ENCODE assay signal across 10 mouse cellular contexts in genomic region chr11:88488175-88488940, GRCm38 (mm10).
A peak's percentile ranks its signal among the peaks of the same experiment; 100 is the strongest.
DNase-seq lines count a peak whose midpoint lies in the region; ATAC-seq and TF ChIP-seq lines count a peak whose summit lies in the region.
"Had no signal": no experiment of that assay in that cellular context is flagged by ENCODE, and none has a peak within 500 bp of the region (broad histone marks: within the 10 kb centered on the region; RNA-seq: fewer than 3 reads in every experiment).

No protein-coding gene starts in this region.

- peak overlapping the region; percentile 66 for H3K27ac ChIP-seq in heart, embryonic 13.5 days (replicated peaks)
- H3K27ac ChIP-seq in midbrain, embryonic 15.5 days, result peak overlapping the region; percentile 66
- H3K27ac ChIP-seq in intestine, postnatal 0 days (ENCODE audit: low read depth, low read length), result no peak overlapping the region
- H3K27ac ChIP-seq: limb, embryonic 13.5 days had no signal

- no peak for DNase-seq in heart, adult 11 months
- peak; percentile 46 to 52 for DNase-seq in cerebellum, postnatal 25 days
- DNase-seq in gastrocnemius, adult 8-10 months (ENCODE audit: low spot score in 2 of 2), result peak; percentile 33 to 52
- no peak for DNase-seq in layer of hippocampus, adult 11-12 months (ENCODE audit: low spot score)
- DNase-seq in lung, postnatal 14 days, result no peak

- no peaks in the 10 kb centered on the region for H3K36me3 ChIP-seq in heart, embryonic 13.5 days
- no peaks in the 10 kb centered on the region for H3K36me3 ChIP-seq in midbrain, embryonic 15.5 days (replicated peaks)
- no peaks in the 10 kb centered on the region for H3K36me3 ChIP-seq in intestine, postnatal 0 days (ENCODE audit: control insufficient read depth, insufficient read depth)
- H3K36me3 ChIP-seq: limb, embryonic 13.5 days had no signal

- 61% methylated on average over 13 of the region's 13 CpGs for WGBS in heart, embryonic 13.5 days
- WGBS in midbrain, embryonic 15.5 days, result 35% methylated on average over 13 of the region's 13 CpGs
- 86% methylated on average over 13 of the region's 13 CpGs for WGBS in intestine, postnatal 0 days

- ATAC-seq in heart, embryonic 13.5 days (ENCODE audit: extremely low read depth, insufficient number of reproducible peaks, low FRiP score, low TSS enrichment), result no peak
- ATAC-seq in midbrain, embryonic 15.5 days (replicated peaks), result peak; percentile 46
- no peak for ATAC-seq in intestine, postnatal 0 days

- no peak overlapping the region for H3K4me2 ChIP-seq in heart, embryonic 13.5 days
- H3K4me2 ChIP-seq in midbrain, embryonic 15.5 days, result no peak overlapping the region
- H3K4me2 ChIP-seq in intestine, postnatal 0 days (replicated peaks; ENCODE audit: low read depth), result no peak overlapping the region
- H3K4me2 ChIP-seq: limb, embryonic 13.5 days had no signal

- H3K4me1 ChIP-seq in heart, embryonic 13.5 days, result peaks cover 84% of the 10 kb centered on the region
- peaks cover 54% of the 10 kb centered on the region for H3K4me1 ChIP-seq in midbrain, embryonic 15.5 days
- H3K4me1 ChIP-seq in intestine, postnatal 0 days (replicated peaks; ENCODE audit: control insufficient read depth, insufficient read depth, low read length), result no peaks in the 10 kb centered on the region

- H3K9ac ChIP-seq in heart, embryonic 13.5 days, result no peak overlapping the region
- no peak overlapping the region for H3K9ac ChIP-seq in midbrain, embryonic 15.5 days
- no peak overlapping the region for H3K9ac ChIP-seq in intestine, postnatal 0 days (ENCODE audit: low read depth, low read length)
- H3K9ac ChIP-seq: limb, embryonic 13.5 days had no signal

- no peak for TF ChIP-seq CTCF in intestine, postnatal 0 days (IDR thresholded peaks at IDR 0.05; ENCODE audit: low read depth)

- no peaks in the 10 kb centered on the region for H3K9me3 ChIP-seq in heart, embryonic 13.5 days
- H3K9me3 ChIP-seq in midbrain, embryonic 15.5 days, result no peaks in the 10 kb centered on the region
- no peaks in the 10 kb centered on the region for H3K9me3 ChIP-seq in intestine, postnatal 0 days (ENCODE audit: control insufficient read depth)
- H3K9me3 ChIP-seq: limb, embryonic 13.5 days had no signal

- H3K27me3 ChIP-seq in heart, embryonic 13.5 days (replicated peaks), result no peaks in the 10 kb centered on the region
- H3K27me3 ChIP-seq in midbrain, embryonic 15.5 days (replicated peaks), result no peaks in the 10 kb centered on the region
- H3K27me3 ChIP-seq in intestine, postnatal 0 days (replicated peaks; ENCODE audit: control insufficient read depth, insufficient read depth, low read length), result no peaks in the 10 kb centered on the region
- H3K27me3 ChIP-seq: CH12.LX had no signal

- H3K4me3 ChIP-seq in heart, embryonic 13.5 days, result no peak overlapping the region
- no peak overlapping the region for H3K4me3 ChIP-seq in midbrain, embryonic 15.5 days
- no peak overlapping the region for H3K4me3 ChIP-seq in intestine, postnatal 0 days (ENCODE audit: low read depth, low read length)
- H3K4me3 ChIP-seq: limb, embryonic 13.5 days had no signal

Comparison
In these comparisons a context has a peak if more than half of its experiments do, and no peak if none do; other contexts are left out.
1. DNase-seq: peak in cerebellum, postnatal 25 days (2 of 2) and gastrocnemius, adult 8-10 months (2 of 2); none in heart, adult 11 months (single experiment), layer of hippocampus, adult 11-12 months (single experiment) and lung, postnatal 14 days (single experiment).